Mouse (Mus musculus) megakaryocyte, embryonic 14.5 days (primary cell): ENCODE results near the gene Sp2.

Experiments
- FLI1 ChIP-seq: IDR thresholded peaks from 2 replicates; pipeline ENCODE4 v1.6.1; 2012; ENCODE audit warnings: low read length, inconsistent platforms, mixed read lengths
- GATA1 ChIP-seq: IDR thresholded peaks from 3 replicates; pipeline ENCODE4 v1.6.1; 2012; ENCODE audit warnings: mixed read lengths, low read length, inconsistent platforms, borderline replicate concordance

GRCm38 (mm10) chr11:97030426-97030825 lies 47.7 kb upstream of the Sp2 start:
- TF ChIP-seq GATA1, result no peak
- no peak for TF ChIP-seq FLI1
